In the genomic region with DNA sequence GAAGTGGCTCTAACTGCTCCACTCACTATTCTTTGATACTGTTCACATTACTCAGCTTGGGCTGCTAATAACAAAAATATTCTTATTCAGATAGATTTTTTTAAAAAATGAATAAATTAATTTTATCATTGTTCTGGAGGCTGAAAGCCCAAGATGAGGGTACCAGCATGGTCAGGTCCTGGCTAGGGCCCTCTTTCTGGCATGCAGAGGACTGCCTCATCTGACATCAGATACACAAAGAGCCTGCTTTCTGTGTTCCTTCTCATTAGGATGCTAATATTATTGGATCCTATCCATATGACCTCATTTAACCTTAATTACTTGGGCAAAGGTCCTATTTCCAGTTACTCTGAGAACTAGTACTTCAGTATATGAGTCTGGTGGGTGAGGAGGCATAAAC, we compare ENCODE assay signal across 16 mouse cellular contexts.
"Had no signal": no experiment of that assay in that cellular context is flagged by ENCODE, and none has a peak within 500 bp of the region (broad histone marks: within the 10 kb centered on the region; RNA-seq: fewer than 3 reads in every experiment).

No protein-coding gene starts in this region.

- H3K4me2 ChIP-seq: limb, embryonic 12.5 days; limb, embryonic 15.5 days; liver, embryonic 11.5 days; lung, embryonic 14.5 days; midbrain, embryonic 12.5 days; stomach, embryonic 15.5 days had no signal

- H3K27me3 ChIP-seq: limb, embryonic 12.5 days; limb, embryonic 15.5 days; midbrain, embryonic 12.5 days; stomach, embryonic 15.5 days had no signal

- H3K36me3 ChIP-seq: limb, embryonic 12.5 days; limb, embryonic 15.5 days; stomach, embryonic 15.5 days had no signal

- H3K9ac ChIP-seq: limb, embryonic 12.5 days; limb, embryonic 15.5 days; liver, embryonic 14.5 days; liver, postnatal 0 days; lung, embryonic 14.5 days; midbrain, embryonic 12.5 days; stomach, embryonic 15.5 days had no signal

- DNase-seq: kidney, postnatal 36 days; left cerebral cortex, postnatal 4 days; liver, postnatal 0 days; lung, embryonic 14.5 days; right cerebral cortex, postnatal 25 days; spleen, adult 18-20 months; thymus, postnatal 25 days had no signal

- H3K4me3 ChIP-seq: limb, embryonic 12.5 days; limb, embryonic 15.5 days; midbrain, embryonic 12.5 days; stomach, embryonic 15.5 days had no signal

- H3K4me1 ChIP-seq: limb, embryonic 12.5 days; limb, embryonic 15.5 days; midbrain, embryonic 12.5 days; stomach, embryonic 15.5 days had no signal

- H3K27ac ChIP-seq: kidney, postnatal 0 days; limb, embryonic 12.5 days; limb, embryonic 15.5 days; liver, embryonic 14.5 days; macrophage; midbrain, embryonic 12.5 days; stomach, embryonic 15.5 days had no signal

- ATAC-seq: liver, postnatal 0 days; lung, postnatal 0 days had no signal

- H3K9me3 ChIP-seq: limb, embryonic 12.5 days; limb, embryonic 15.5 days; midbrain, embryonic 12.5 days; stomach, embryonic 15.5 days had no signal
